Mouse (Mus musculus): ENCODE data around the gene 4931406P16Rik. TPM values are rescaled to one million over a fixed set of nuclear protein-coding genes. Genes with fewer than 3 reads are reported as not detected.

Gene 4931406P16Rik
- polyA plus RNA-seq, 1 experiment from 2014 or later: 32.6 TPM

GRCm38 (mm10) chr7:34321119-34321518 lies 7.8 kb upstream of the 4931406P16Rik start:
- Histone ChIP-seq H3K4me1 (replicated peaks; ENCODE audit: control insufficient read depth, insufficient read depth, low read length) (no peaks in the 10 kb centered on the region), H3K9me3 (ENCODE audit: control insufficient read depth, low read length) (no peaks in the 10 kb centered on the region), H3K27ac (ENCODE audit: low read depth, low read length) (no peak overlapping the region), H3K27me3 (replicated peaks; ENCODE audit: control insufficient read depth, insufficient read depth, low read length) (no peaks in the 10 kb centered on the region), H3K4me3 (ENCODE audit: low read depth, low read length) (no peak overlapping the region), H3K4me2 (no peak overlapping the region), H3K36me3 (ENCODE audit: control insufficient read depth, insufficient read depth, low read length) (no peaks in the 10 kb centered on the region), H3K9ac (ENCODE audit: low read depth, low read length) (no peak overlapping the region)
- WGBS: 76% methylated on average over 5 of the region's 5 CpGs
- no peak for ATAC-seq (replicated peaks; ENCODE audit: low FRiP score)
- DNase-seq (ENCODE audit: low spot score): no peak

DNA sequence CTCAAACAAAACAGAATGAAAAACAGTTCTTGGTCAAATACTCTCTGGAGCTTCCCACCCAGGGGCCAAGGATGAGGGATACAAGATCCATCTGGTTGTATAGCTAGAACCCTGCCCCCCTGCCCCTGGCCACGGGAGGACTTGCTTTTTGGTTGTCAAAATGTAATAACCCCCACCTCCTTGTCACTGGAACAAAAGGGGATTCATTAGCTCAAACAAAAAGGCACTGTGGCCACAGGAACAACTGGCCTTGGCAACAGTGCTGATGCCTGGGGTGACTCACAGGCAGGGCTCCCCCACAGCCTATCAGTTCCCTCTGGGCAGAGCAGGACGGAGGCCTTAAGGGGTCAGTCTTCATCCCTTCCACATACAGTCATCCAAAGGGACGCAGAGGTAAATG lies 6.6 kb upstream of the 4931406P16Rik start:
- ATAC-seq (replicated peaks; ENCODE audit: low FRiP score) (no peak), DNase-seq (ENCODE audit: low spot score) (no peak)
- Histone ChIP-seq H3K4me2 (no peak overlapping the region), H3K27ac (ENCODE audit: low read depth, low read length) (no peak overlapping the region), H3K9me3 (ENCODE audit: control insufficient read depth, low read length) (no peaks in the 10 kb centered on the region), H3K27me3 (replicated peaks; ENCODE audit: control insufficient read depth, insufficient read depth, low read length) (no peaks in the 10 kb centered on the region), H3K4me1 (replicated peaks; ENCODE audit: control insufficient read depth, insufficient read depth, low read length) (no peaks in the 10 kb centered on the region), H3K4me3 (ENCODE audit: low read depth, low read length) (no peak overlapping the region), H3K36me3 (ENCODE audit: control insufficient read depth, insufficient read depth, low read length) (no peaks in the 10 kb centered on the region), H3K9ac (ENCODE audit: low read depth, low read length) (no peak overlapping the region)
- 56% methylated on average over 3 of the region's 3 CpGs for WGBS

GRCm38 (mm10) chr7:34319123-34319522 lies 5.8 kb upstream of the 4931406P16Rik start:
- no peak overlapping the region for H3K27ac ChIP-seq (ENCODE audit: low read depth, low read length)
- H3K36me3 ChIP-seq (ENCODE audit: control insufficient read depth, insufficient read depth, low read length): no peaks in the 10 kb centered on the region
- no peaks in the 10 kb centered on the region for H3K27me3 ChIP-seq (replicated peaks; ENCODE audit: control insufficient read depth, insufficient read depth, low read length)
- H3K9ac ChIP-seq (ENCODE audit: low read depth, low read length): no peak overlapping the region
- H3K4me1 ChIP-seq (replicated peaks; ENCODE audit: control insufficient read depth, insufficient read depth, low read length): no peaks in the 10 kb centered on the region
- ATAC-seq (replicated peaks; ENCODE audit: low FRiP score): no peak
- no peak for DNase-seq (ENCODE audit: low spot score)
- H3K4me3 ChIP-seq (ENCODE audit: low read depth, low read length): no peak overlapping the region
- H3K4me2 ChIP-seq: no peak overlapping the region
- no peaks in the 10 kb centered on the region for H3K9me3 ChIP-seq (ENCODE audit: control insufficient read depth, low read length)
- WGBS: 79% methylated on average over 2 of the region's 2 CpGs

DNA sequence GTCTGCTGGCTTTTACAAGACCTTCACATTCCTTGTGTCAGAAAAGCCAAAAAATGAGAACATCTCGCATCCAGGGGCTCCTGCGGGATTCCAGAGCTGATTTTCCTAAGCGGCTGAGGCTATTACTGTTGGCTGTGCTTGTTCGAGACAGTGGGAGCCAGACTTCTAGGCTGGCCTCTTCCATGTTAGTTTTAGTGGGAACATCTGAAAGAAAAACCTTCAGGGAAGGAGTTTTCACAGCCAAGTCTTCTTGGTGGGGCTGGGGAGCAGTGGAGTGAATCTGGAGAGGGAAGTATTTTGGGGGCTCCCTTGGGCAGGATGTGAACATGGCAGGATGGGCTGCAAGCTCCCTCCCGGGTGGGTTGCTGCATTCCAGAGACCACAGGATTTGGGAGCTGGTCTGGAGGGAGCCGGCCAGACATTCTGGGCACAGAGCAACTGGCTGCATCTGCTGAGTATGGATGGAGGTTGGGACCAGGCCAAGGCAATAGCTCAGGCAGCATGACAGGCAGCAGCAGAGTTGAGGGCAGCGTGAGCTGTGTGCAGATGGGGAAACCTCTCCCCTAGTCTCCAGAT lies 4.6 kb upstream of the 4931406P16Rik start:
- Histone ChIP-seq H3K36me3 (ENCODE audit: control insufficient read depth, insufficient read depth, low read length) (no peaks in the 10 kb centered on the region), H3K9ac (ENCODE audit: low read depth, low read length) (no peak overlapping the region), H3K4me3 (ENCODE audit: low read depth, low read length) (no peak overlapping the region), H3K4me2 (no peak overlapping the region), H3K27me3 (replicated peaks; ENCODE audit: control insufficient read depth, insufficient read depth, low read length) (no peaks in the 10 kb centered on the region), H3K27ac (ENCODE audit: low read depth, low read length) (no peak overlapping the region), H3K4me1 (replicated peaks; ENCODE audit: control insufficient read depth, insufficient read depth, low read length) (no peaks in the 10 kb centered on the region; the same call in 1 of the 2 replicates), H3K9me3 (ENCODE audit: control insufficient read depth, low read length) (no peaks in the 10 kb centered on the region)
- no peak for ATAC-seq (replicated peaks; ENCODE audit: low FRiP score)
- 52% methylated on average over 7 of the region's 7 CpGs for WGBS
- no peak for DNase-seq (ENCODE audit: low spot score)

DNA sequence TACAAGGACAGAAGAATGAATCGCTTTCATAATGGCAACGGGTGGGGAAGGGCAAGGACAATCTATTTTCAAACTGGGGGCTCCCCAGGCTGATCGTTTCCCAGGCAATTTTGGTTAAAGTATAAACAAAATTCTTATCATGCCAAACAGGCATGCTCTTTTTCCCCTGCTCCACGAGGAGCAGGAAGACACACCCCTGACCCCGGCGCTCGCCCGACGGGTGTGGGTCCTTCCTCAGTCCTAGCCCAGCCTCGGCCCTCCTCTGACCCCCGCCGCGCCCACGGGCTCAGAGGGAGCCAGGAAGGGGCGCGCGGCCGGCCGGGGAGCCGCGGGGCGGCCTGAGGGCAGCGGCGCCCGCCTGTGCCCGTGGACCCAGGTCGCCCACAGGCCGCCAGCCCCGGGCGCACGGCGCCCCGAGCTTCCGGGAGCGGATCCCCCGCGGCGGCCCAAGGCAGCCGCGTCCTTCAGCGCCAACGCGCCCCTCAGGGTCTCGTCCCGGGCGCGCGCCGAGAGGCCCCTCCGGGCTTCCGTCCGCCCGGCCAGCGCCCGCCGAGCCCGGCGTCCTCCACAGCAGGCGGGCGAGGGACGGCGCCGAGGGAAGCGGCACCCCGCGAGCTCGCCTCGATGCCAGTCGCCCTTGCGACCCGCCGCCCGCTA lies 437 bp downstream of the 4931406P16Rik start:
- peak overlapping the region; percentile 92 for H3K4me2 ChIP-seq
- 0% methylated on average over 45 of the region's 73 CpGs for WGBS
- peak overlapping the region; percentile 97 for H3K27ac ChIP-seq (ENCODE audit: low read depth, low read length)
- no peaks in the 10 kb centered on the region for H3K27me3 ChIP-seq (replicated peaks; ENCODE audit: control insufficient read depth, insufficient read depth, low read length)
- H3K4me1 ChIP-seq (replicated peaks; ENCODE audit: control insufficient read depth, insufficient read depth, low read length): peaks cover 6% of the 10 kb centered on the region; the same call in 1 of the 2 replicates
- DNase-seq (ENCODE audit: low spot score) (peak; percentile 79), ATAC-seq (replicated peaks; ENCODE audit: low FRiP score) (peak; percentile 93)
- H3K36me3 ChIP-seq (ENCODE audit: control insufficient read depth, insufficient read depth, low read length): 0 out of 2 replicates have a peak, but pooled peaks cover 2% of the 10 kb centered on the region
- H3K4me3 ChIP-seq (ENCODE audit: low read depth, low read length): peak overlapping the region; percentile 68
- H3K9ac ChIP-seq (ENCODE audit: low read depth, low read length): peak overlapping the region; percentile 90
- no peaks in the 10 kb centered on the region for H3K9me3 ChIP-seq (ENCODE audit: control insufficient read depth, low read length)

- H3K36me3 ChIP-seq (ENCODE audit: control insufficient read depth, insufficient read depth, low read length): 0 out of 2 replicates have a peak, but pooled peaks cover 2% of the 10 kb centered on the region
- 64% methylated on average over 5 of the region's 5 CpGs for WGBS
- ATAC-seq (replicated peaks; ENCODE audit: low FRiP score) (no peak), DNase-seq (ENCODE audit: low spot score) (no peak)
- H3K4me2 ChIP-seq: no peak overlapping the region
- peaks cover 12% of the 10 kb centered on the region for H3K4me1 ChIP-seq (replicated peaks; ENCODE audit: control insufficient read depth, insufficient read depth, low read length)
- no peaks in the 10 kb centered on the region for H3K27me3 ChIP-seq (replicated peaks; ENCODE audit: control insufficient read depth, insufficient read depth, low read length)
- H3K4me3 ChIP-seq (ENCODE audit: low read depth, low read length): no peak overlapping the region
- H3K9ac ChIP-seq (ENCODE audit: low read depth, low read length): no peak overlapping the region
- no peak overlapping the region for H3K27ac ChIP-seq (ENCODE audit: low read depth, low read length)
- no peaks in the 10 kb centered on the region for H3K9me3 ChIP-seq (ENCODE audit: control insufficient read depth, low read length)
Observed at GRCm38 (mm10) chr7:34309186-34309764, 4.1 kb downstream of the 4931406P16Rik start.

DNA sequence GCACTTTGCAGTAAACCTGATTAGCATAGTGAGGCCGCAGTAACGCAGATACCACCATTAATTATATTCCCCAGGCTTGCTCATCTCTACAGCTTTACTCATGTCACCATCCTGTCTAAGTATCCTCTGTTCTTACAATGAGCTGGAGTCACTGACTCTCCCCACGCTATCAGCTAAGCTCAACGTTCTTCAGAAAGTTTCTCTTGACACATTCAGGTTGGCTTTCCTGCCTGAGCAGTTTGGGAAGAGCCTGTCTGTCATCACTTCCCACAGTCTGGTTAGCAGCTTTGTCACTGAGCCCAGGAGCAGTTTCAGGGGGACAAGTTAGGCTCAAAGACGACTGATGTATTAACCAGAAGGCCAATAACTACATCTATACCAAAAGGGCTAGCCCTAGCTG lies 4.8 kb downstream of the 4931406P16Rik start:
- no peaks in the 10 kb centered on the region for H3K9me3 ChIP-seq (ENCODE audit: control insufficient read depth, low read length)
- 53% methylated on average over 5 of the region's 5 CpGs for WGBS
- no peak overlapping the region for H3K4me3 ChIP-seq (ENCODE audit: low read depth, low read length)
- no peaks in the 10 kb centered on the region for H3K27me3 ChIP-seq (replicated peaks; ENCODE audit: control insufficient read depth, insufficient read depth, low read length)
- H3K4me2 ChIP-seq: no peak overlapping the region
- ATAC-seq (replicated peaks; ENCODE audit: low FRiP score): no peak
- no peak overlapping the region for H3K27ac ChIP-seq (ENCODE audit: low read depth, low read length)
- no peak overlapping the region for H3K9ac ChIP-seq (ENCODE audit: low read depth, low read length)
- DNase-seq (ENCODE audit: low spot score): no peak
- H3K36me3 ChIP-seq (ENCODE audit: control insufficient read depth, insufficient read depth, low read length): 0 out of 2 replicates have a peak, but pooled peaks cover 2% of the 10 kb centered on the region
- H3K4me1 ChIP-seq (replicated peaks; ENCODE audit: control insufficient read depth, insufficient read depth, low read length): peaks cover 12% of the 10 kb centered on the region

- Histone ChIP-seq H3K9me3 (ENCODE audit: control insufficient read depth, low read length) (no peaks in the 10 kb centered on the region), H3K27me3 (replicated peaks; ENCODE audit: control insufficient read depth, insufficient read depth, low read length) (no peaks in the 10 kb centered on the region), H3K4me3 (ENCODE audit: low read depth, low read length) (no peak overlapping the region), H3K9ac (ENCODE audit: low read depth, low read length) (no peak overlapping the region), H3K4me1 (replicated peaks; ENCODE audit: control insufficient read depth, insufficient read depth, low read length) (peaks cover 13% of the 10 kb centered on the region), H3K4me2 (no peak overlapping the region), H3K36me3 (ENCODE audit: control insufficient read depth, insufficient read depth, low read length) (0 out of 2 replicates have a peak, but pooled peaks cover 2% of the 10 kb centered on the region), H3K27ac (ENCODE audit: low read depth, low read length) (no peak overlapping the region)
- DNase-seq (ENCODE audit: low spot score) (no peak), ATAC-seq (replicated peaks; ENCODE audit: low FRiP score) (no peak)
- WGBS: 70% methylated on average over 4 of the region's 4 CpGs
Observed at GRCm38 (mm10) chr7:34305454-34305853, 7.9 kb downstream of the 4931406P16Rik start.
